Mouse (Mus musculus): Measurements from ENCODE around the gene Nfatc3. TPM values are rescaled to one million over a fixed set of nuclear protein-coding genes. Genes with fewer than 3 reads are reported as not detected.
A peak's percentile ranks its signal among the peaks of the same experiment; 100 is the strongest.

The Nfatc3 gene
- polyA plus RNA-seq, 1 experiment from 2014 or later, result 3.8 TPM

DNA sequence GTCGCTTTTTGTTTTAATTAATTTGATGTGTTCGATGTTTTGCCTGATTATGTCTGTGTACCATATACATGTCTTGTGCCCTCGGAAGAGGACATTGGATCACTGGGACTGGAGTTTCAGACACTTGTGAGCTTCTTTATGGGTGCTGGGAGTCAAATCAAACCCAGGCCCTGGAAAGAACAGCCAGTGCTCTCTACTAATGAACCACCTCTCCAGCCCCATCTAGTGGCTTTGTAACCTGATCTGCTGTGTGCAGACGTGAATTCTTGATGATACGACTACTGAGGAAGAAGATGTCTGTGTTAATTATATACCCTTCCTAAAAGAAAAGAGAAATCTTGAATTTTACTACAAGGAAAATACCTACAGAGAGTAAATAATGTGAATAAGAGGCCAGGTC lies 18.0 kb downstream of the Nfatc3 start:
- peaks cover 8% of the 10 kb centered on the region; the same call in 1 of the 2 replicates for H3K4me1 ChIP-seq (replicated peaks)
- WGBS (ENCODE audit: insufficient replicate concordance), result 89% methylated on average over 5 of the region's 5 CpGs
- H3K4me2 ChIP-seq, result no peak overlapping the region
- no peak for ATAC-seq (ENCODE audit: low read depth)
- no peak overlapping the region for H3K9ac ChIP-seq
- no peaks in the 10 kb centered on the region for H3K27me3 ChIP-seq
- peaks cover 4% of the 10 kb centered on the region; the same call in 1 of the 2 replicates for H3K9me3 ChIP-seq (replicated peaks)
- no peak for DNase-seq
- H3K27ac ChIP-seq, result no peak overlapping the region
- H3K36me3 ChIP-seq, result peaks cover 22% of the 10 kb centered on the region
- H3K4me3 ChIP-seq (replicated peaks), result no peak overlapping the region

DNA sequence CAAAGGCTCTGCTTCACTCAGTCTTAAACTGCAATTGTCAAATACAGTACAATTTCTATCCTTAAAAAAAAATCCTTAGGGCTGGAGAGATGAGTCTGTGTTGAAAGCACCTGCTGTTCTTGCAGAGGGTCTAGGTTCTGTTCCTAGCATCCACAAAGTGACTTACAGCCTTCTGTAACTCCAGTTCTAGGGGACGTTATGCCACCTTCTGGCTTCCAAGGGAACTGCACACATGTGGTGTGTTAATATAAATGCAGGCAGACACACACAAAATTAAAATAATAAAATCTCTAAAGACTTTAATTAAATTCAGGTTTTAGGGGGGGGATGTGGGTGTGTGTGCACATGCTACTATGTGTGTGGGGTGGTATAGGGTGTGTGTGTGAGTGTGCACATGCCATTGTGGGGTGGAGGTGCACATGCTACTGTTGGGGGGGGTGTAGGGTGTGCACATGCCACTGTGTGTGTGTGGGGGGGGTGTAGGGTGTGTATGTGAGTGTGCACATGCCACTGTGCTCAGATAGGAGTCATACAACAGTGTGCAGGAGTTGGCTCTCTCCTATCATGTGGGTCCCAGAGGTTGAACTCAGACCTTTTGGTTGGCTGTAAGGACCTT lies 18.9 kb downstream of the Nfatc3 start:
- peak; percentile 36; the same call in 1 of the 2 replicates for ATAC-seq (ENCODE audit: low read depth)

DNA sequence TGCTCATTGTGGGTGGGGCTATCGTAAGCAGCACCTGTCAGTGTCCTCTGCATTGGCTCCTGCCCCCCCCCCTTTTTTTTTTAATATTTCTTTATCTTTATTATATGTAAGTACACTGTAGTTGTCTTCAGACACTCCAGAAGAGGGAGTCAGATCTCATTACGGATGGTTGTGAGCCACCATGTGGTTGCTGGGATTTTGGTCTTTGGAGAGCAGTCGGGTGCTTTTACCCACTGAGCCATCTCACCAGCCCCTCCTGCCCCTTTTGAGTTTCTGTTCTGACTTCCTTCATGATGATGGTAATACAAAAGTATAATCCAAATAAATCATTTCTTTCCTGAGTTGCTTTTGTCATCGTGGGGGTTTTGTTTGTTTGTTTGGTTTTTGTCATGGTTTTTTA lies 43.7 kb downstream of the Nfatc3 start:
- 82% methylated on average over 4 of the region's 4 CpGs for WGBS (ENCODE audit: insufficient replicate concordance)
- Histone ChIP-seq H3K9ac (no peak overlapping the region), H3K9me3 (replicated peaks) (no peaks in the 10 kb centered on the region), H3K4me2 (no peak overlapping the region), H3K4me3 (replicated peaks) (no peak overlapping the region), H3K36me3 (peaks cover 44% of the 10 kb centered on the region), H3K27ac (no peak overlapping the region), H3K4me1 (replicated peaks) (no peaks in the 10 kb centered on the region), H3K27me3 (no peaks in the 10 kb centered on the region)
- DNase-seq (no peak), ATAC-seq (ENCODE audit: low read depth) (no peak)

More for the DNA sequence above, 18.9 kb downstream of the Nfatc3 start:
- no peaks in the 10 kb centered on the region for H3K27me3 ChIP-seq
- no peak overlapping the region for H3K4me3 ChIP-seq (replicated peaks)
- DNase-seq, result no peak
- H3K36me3 ChIP-seq, result peaks cover 26% of the 10 kb centered on the region
- H3K9me3 ChIP-seq (replicated peaks), result peaks cover 4% of the 10 kb centered on the region; the same call in 1 of the 2 replicates
- H3K4me1 ChIP-seq (replicated peaks), result peaks cover 8% of the 10 kb centered on the region; the same call in 1 of the 2 replicates
- no peak overlapping the region for H3K4me2 ChIP-seq
- 87% methylated on average over 1 of the region's 1 CpGs for WGBS (ENCODE audit: insufficient replicate concordance)
- H3K9ac ChIP-seq, result no peak overlapping the region
- no peak overlapping the region for H3K27ac ChIP-seq

GRCm38 (mm10) chr8:106103888-106104287 lies 45.2 kb downstream of the Nfatc3 start:
- no peak overlapping the region for H3K4me2 ChIP-seq
- peaks cover 57% of the 10 kb centered on the region for H3K36me3 ChIP-seq
- H3K4me3 ChIP-seq (replicated peaks), result no peak overlapping the region
- DNase-seq (no peak), ATAC-seq (ENCODE audit: low read depth) (no peak)
- no peaks in the 10 kb centered on the region for H3K4me1 ChIP-seq (replicated peaks)
- H3K27ac ChIP-seq, result no peak overlapping the region
- H3K9ac ChIP-seq, result no peak overlapping the region
- H3K27me3 ChIP-seq, result no peaks in the 10 kb centered on the region
- no peaks in the 10 kb centered on the region for H3K9me3 ChIP-seq (replicated peaks)
- WGBS (ENCODE audit: insufficient replicate concordance), result 57% methylated on average over 2 of the region's 2 CpGs

DNA sequence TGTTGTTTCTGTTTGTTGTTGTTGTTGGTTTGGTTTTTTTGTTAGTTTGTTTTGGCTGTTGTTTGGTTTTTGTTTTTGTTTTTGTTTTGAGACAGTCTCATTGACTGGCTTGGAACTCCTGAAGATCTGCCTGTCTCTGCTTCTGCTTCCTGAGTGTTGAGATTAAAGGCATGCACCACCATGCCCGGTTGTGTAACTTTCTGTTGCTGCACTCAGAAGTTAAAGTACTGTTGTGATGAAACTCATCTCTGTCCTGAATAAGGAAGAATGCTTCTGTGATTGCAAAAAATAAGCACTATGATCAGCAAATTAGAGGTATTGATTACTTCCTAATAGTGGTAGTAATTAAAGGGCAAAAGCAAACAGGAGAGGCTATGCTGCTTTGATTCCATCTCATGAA lies 47.6 kb downstream of the Nfatc3 start:
- Histone ChIP-seq H3K4me2 (no peak overlapping the region), H3K9ac (no peak overlapping the region), H3K4me3 (replicated peaks) (no peak overlapping the region), H3K4me1 (replicated peaks) (no peaks in the 10 kb centered on the region), H3K27me3 (no peaks in the 10 kb centered on the region), H3K36me3 (peaks cover 65% of the 10 kb centered on the region), H3K9me3 (replicated peaks) (no peaks in the 10 kb centered on the region), H3K27ac (no peak overlapping the region)
- DNase-seq (no peak), ATAC-seq (ENCODE audit: low read depth) (no peak)
- WGBS (ENCODE audit: insufficient replicate concordance), result 58% methylated on average over 1 of the region's 1 CpGs

GRCm38 (mm10) chr8:106108080-106108479 lies 49.4 kb downstream of the Nfatc3 start:
- no peaks in the 10 kb centered on the region for H3K27me3 ChIP-seq
- no peak overlapping the region for H3K4me2 ChIP-seq
- no peaks in the 10 kb centered on the region for H3K4me1 ChIP-seq (replicated peaks)
- H3K27ac ChIP-seq, result no peak overlapping the region
- H3K9me3 ChIP-seq (replicated peaks), result no peaks in the 10 kb centered on the region
- peaks cover 70% of the 10 kb centered on the region for H3K36me3 ChIP-seq
- no peak overlapping the region for H3K9ac ChIP-seq
- ATAC-seq (ENCODE audit: low read depth), result no peak
- WGBS (ENCODE audit: insufficient replicate concordance), result 93% methylated on average over 4 of the region's 4 CpGs
- DNase-seq, result no peak
- no peak overlapping the region for H3K4me3 ChIP-seq (replicated peaks)

GRCm38 (mm10) chr8:106108729-106109128 lies 50.1 kb downstream of the Nfatc3 start:
- no peak overlapping the region for H3K4me3 ChIP-seq (replicated peaks)
- H3K27me3 ChIP-seq, result no peaks in the 10 kb centered on the region
- no peak overlapping the region for H3K4me2 ChIP-seq
- WGBS (ENCODE audit: insufficient replicate concordance), result 88% methylated on average over 3 of the region's 3 CpGs
- H3K9ac ChIP-seq, result no peak overlapping the region
- ATAC-seq (ENCODE audit: low read depth) (no peak), DNase-seq (no peak)
- peaks cover 67% of the 10 kb centered on the region for H3K36me3 ChIP-seq
- no peak overlapping the region for H3K27ac ChIP-seq
- no peaks in the 10 kb centered on the region for H3K4me1 ChIP-seq (replicated peaks)
- H3K9me3 ChIP-seq (replicated peaks), result no peaks in the 10 kb centered on the region

- no peak for ATAC-seq (ENCODE audit: low read depth)
- Histone ChIP-seq H3K9ac (no peak overlapping the region), H3K27ac (no peak overlapping the region), H3K27me3 (no peaks in the 10 kb centered on the region), H3K9me3 (replicated peaks) (no peaks in the 10 kb centered on the region), H3K4me3 (replicated peaks) (no peak overlapping the region), H3K4me2 (no peak overlapping the region), H3K4me1 (replicated peaks) (no peaks in the 10 kb centered on the region), H3K36me3 (peaks cover 58% of the 10 kb centered on the region)
- no peak for DNase-seq
- WGBS (ENCODE audit: insufficient replicate concordance), result 72% methylated on average over 2 of the region's 2 CpGs
These were observed 53.4 kb downstream of the Nfatc3 start for GRCm38 (mm10) chr8:106112041-106112440.

DNA sequence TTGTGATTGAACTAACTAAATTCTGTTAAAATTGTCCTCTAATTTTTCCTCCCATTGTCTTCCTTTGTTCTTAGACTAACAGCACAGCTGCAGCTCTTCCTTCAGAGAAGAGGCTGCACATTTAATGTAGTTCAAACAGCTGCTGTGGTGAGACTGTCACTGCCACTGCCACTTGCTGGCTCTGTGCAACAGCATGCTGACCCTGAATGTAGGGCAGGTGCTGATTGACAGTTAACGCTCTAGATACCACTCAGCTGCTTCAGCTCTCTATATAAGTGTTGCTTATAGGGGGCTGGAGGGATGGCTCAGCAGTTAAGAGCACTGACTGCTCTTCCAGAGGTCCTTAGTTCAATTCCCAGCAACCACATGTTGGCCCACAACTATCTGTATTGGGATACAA lies 53.9 kb downstream of the Nfatc3 start:
- DNase-seq (no peak), ATAC-seq (ENCODE audit: low read depth) (no peak)
- no peaks in the 10 kb centered on the region for H3K27me3 ChIP-seq
- no peak overlapping the region for H3K4me2 ChIP-seq
- WGBS (ENCODE audit: insufficient replicate concordance), result 87% methylated on average over 1 of the region's 1 CpGs
- no peak overlapping the region for H3K27ac ChIP-seq
- no peaks in the 10 kb centered on the region for H3K4me1 ChIP-seq (replicated peaks)
- H3K9ac ChIP-seq, result no peak overlapping the region
- peaks cover 62% of the 10 kb centered on the region for H3K36me3 ChIP-seq
- no peaks in the 10 kb centered on the region for H3K9me3 ChIP-seq (replicated peaks)
- no peak overlapping the region for H3K4me3 ChIP-seq (replicated peaks)

DNA sequence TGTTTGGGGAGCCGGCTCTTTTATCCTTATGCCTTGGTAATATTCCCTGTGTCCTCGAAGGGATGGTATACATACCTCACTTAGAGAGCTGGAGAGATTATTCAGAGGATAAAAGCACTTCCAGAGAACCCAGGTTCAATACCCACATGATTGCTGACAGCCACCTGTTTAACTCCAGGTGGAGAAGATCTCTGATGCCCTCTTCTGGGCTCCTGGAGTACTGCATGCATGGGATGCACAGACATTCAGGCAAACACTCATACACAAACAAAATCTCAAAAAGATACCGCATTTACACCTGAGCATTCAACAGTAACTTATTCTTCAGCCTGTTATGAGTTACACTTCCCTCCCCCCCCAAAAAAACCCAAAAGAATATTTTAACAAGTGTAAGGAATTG lies 57.3 kb downstream of the Nfatc3 start:
- ATAC-seq (ENCODE audit: low read depth) (no peak), DNase-seq (peak; percentile 39)
- Histone ChIP-seq H3K9me3 (replicated peaks) (no peaks in the 10 kb centered on the region), H3K4me1 (replicated peaks) (no peaks in the 10 kb centered on the region), H3K27me3 (no peaks in the 10 kb centered on the region), H3K27ac (no peak overlapping the region), H3K36me3 (peaks cover 47% of the 10 kb centered on the region), H3K4me3 (replicated peaks) (no peak overlapping the region), H3K4me2 (no peak overlapping the region), H3K9ac (no peak overlapping the region)
- WGBS (ENCODE audit: insufficient replicate concordance), result 83% methylated on average over 3 of the region's 3 CpGs

DNA sequence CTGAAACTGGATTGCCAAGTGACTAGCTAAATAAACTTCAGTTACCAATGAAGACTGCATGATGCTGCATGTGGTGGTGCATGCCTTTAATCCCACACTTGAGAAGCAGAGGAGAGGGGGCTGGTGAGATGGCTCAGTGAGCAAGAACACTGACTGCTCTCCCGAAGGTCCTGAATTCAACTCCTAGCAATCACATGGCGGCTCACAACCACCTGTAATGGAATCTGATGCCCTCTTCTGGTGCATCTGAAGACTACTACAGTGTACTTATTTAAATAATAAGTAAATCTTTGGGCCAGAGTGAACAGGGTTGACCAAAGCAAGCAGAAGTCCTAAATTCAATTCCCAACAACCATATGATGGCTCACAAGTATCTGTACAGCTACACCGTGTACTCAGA lies 64.8 kb downstream of the Nfatc3 start:
- no peak for ATAC-seq (ENCODE audit: low read depth)
- H3K36me3 ChIP-seq, result peaks cover 41% of the 10 kb centered on the region
- H3K4me1 ChIP-seq (replicated peaks), result 0 out of 2 replicates have a peak, but pooled peaks cover 5% of the 10 kb centered on the region
- H3K4me3 ChIP-seq (replicated peaks), result no peak overlapping the region
- no peak overlapping the region for H3K9ac ChIP-seq
- no peak overlapping the region for H3K27ac ChIP-seq
- H3K9me3 ChIP-seq (replicated peaks), result no peaks in the 10 kb centered on the region
- no peak for DNase-seq
- no peaks in the 10 kb centered on the region for H3K27me3 ChIP-seq
- H3K4me2 ChIP-seq, result no peak overlapping the region
- WGBS (ENCODE audit: insufficient replicate concordance), result 75% methylated on average over 3 of the region's 3 CpGs

GRCm38 (mm10) chr8:106126055-106126454 lies 67.4 kb downstream of the Nfatc3 start:
- WGBS (ENCODE audit: insufficient replicate concordance), result 55% methylated on average over 1 of the region's 1 CpGs
- no peak overlapping the region for H3K4me3 ChIP-seq (replicated peaks)
- no peak for ATAC-seq (ENCODE audit: low read depth)
- H3K4me1 ChIP-seq (replicated peaks), result peaks cover 11% of the 10 kb centered on the region; the same call in 1 of the 2 replicates
- no peaks in the 10 kb centered on the region for H3K9me3 ChIP-seq (replicated peaks)
- DNase-seq, result no peak
- H3K36me3 ChIP-seq, result peaks cover 51% of the 10 kb centered on the region
- no peak overlapping the region for H3K4me2 ChIP-seq
- no peak overlapping the region for H3K27ac ChIP-seq
- H3K9ac ChIP-seq, result no peak overlapping the region
- H3K27me3 ChIP-seq, result no peaks in the 10 kb centered on the region
